Mouse (Mus musculus) neural tube, embryonic 14.5 days (tissue): ENCODE measurements at regions not wholly inside any gene's neighbourhood (a gene's known extent, or its start where the extent isn't known, plus 50 kb on each side); places are given as distances from the start of the nearest gene placed in this dataset.

Source experiments
- ATAC-seq: fragments of 200-750 bp; cut with Nextera tagmentation; 2 replicates; pipeline ENCODE4 v1.8.0; 2017; ENCODE audit warnings: low read depth, mild to moderate bottlenecking, moderate TSS enrichment, moderate library complexity
- H3K27ac ChIP-seq: fragments of 300-500 bp; sonication (generic); 2 replicates; pipeline ENCODE4 v1.5.1; 2014; ENCODE audit warnings: low read depth, mild to moderate bottlenecking, control low read depth, low read length, moderate library complexity, mixed read lengths
- H3K27me3 ChIP-seq: fragments of 300-500 bp; sonication (generic); 2 replicates; pipeline ENCODE4 v1.6.1; 2014; ENCODE audit warnings: low read length; ENCODE audit not compliant: control insufficient read depth, insufficient read depth
- H3K36me3 ChIP-seq: fragments of 300-500 bp; sonication (generic); 2 replicates; pipeline ENCODE4 v1.6.1; 2014; ENCODE audit warnings: low read length, mixed read lengths; ENCODE audit not compliant: control insufficient read depth, insufficient read depth
- H3K4me1 ChIP-seq: fragments of 300-500 bp; sonication (generic); 2 replicates; pipeline ENCODE4 v1.6.1; 2014; ENCODE audit warnings: low read length; ENCODE audit not compliant: control insufficient read depth, insufficient read depth
- H3K4me2 ChIP-seq: fragments of 300-500 bp; sonication (generic); 2 replicates; pipeline ENCODE4 v1.6.1; 2014; ENCODE audit warnings: mild to moderate bottlenecking, low read depth, low read length, control low read depth
- H3K4me3 ChIP-seq: fragments of 300-500 bp; sonication (generic); 2 replicates; pipeline ENCODE4 v1.5.1; 2014; ENCODE audit warnings: low read depth, low read length, control low read depth, mixed read lengths
- H3K9ac ChIP-seq: fragments of 300-500 bp; sonication (generic); replicated peaks from 2 replicates; pipeline ENCODE4 v1.6.1; 2014; ENCODE audit warnings: low read depth, mild to moderate bottlenecking, control low read depth, low read length, mixed read lengths
- H3K9me3 ChIP-seq: fragments of 300-500 bp; sonication (generic); 2 replicates; pipeline ENCODE4 v1.6.1; 2016; ENCODE audit warnings: low read length; ENCODE audit not compliant: control insufficient read depth
- WGBS: fragments of 180-500 bp; shearing (Covaris S2); extraction: QIAGEN DNeasy Blood & Tissue Kit; methylation state at CpG from one replicate; pipeline ENCODE4 v1.1.7; 2014; 5-methylcytosine and 5-hydroxymethylcytosine counted together

GRCm38 (mm10) chr7:123850272-123851197 lies 132.1 kb upstream of the Hs3st4 start:
- ATAC-seq = peak; percentile 73; the same call in 1 of the 2 replicates
- Histone ChIP-seq H3K9ac (no peak overlapping the region), H3K9me3 (no peaks in the 10 kb centered on the region), H3K27me3 (no peaks in the 10 kb centered on the region), H3K4me3 (no peak overlapping the region), H3K4me1 (no peaks in the 10 kb centered on the region), H3K36me3 (no peaks in the 10 kb centered on the region), H3K27ac (no peak overlapping the region), H3K4me2 (no peak overlapping the region)
- WGBS = 71% methylated on average over 10 of the region's 10 CpGs

GRCm38 (mm10) chr7:123857539-123857938 lies 125.1 kb upstream of the Hs3st4 start:
- H3K4me2 ChIP-seq = no peak overlapping the region
- no peak for ATAC-seq
- no peaks in the 10 kb centered on the region for H3K4me1 ChIP-seq
- WGBS = 77% methylated on average over 6 of the region's 6 CpGs
- H3K27ac ChIP-seq = no peak overlapping the region
- no peaks in the 10 kb centered on the region for H3K27me3 ChIP-seq
- no peak overlapping the region for H3K4me3 ChIP-seq
- no peaks in the 10 kb centered on the region for H3K36me3 ChIP-seq
- H3K9ac ChIP-seq = no peak overlapping the region
- H3K9me3 ChIP-seq = no peaks in the 10 kb centered on the region

- Histone ChIP-seq H3K4me2 (no peak overlapping the region), H3K9me3 (no peaks in the 10 kb centered on the region), H3K36me3 (no peaks in the 10 kb centered on the region), H3K9ac (no peak overlapping the region), H3K4me1 (no peaks in the 10 kb centered on the region), H3K27me3 (no peaks in the 10 kb centered on the region), H3K4me3 (no peak overlapping the region), H3K27ac (no peak overlapping the region)
- WGBS = 89% methylated on average over 2 of the region's 2 CpGs
- ATAC-seq = no peak
These were observed 121.0 kb upstream of the Hs3st4 start for GRCm38 (mm10) chr7:123861706-123862105.

- Histone ChIP-seq H3K4me3 (no peak overlapping the region), H3K9ac (no peak overlapping the region), H3K36me3 (no peaks in the 10 kb centered on the region), H3K27ac (no peak overlapping the region), H3K4me1 (no peaks in the 10 kb centered on the region), H3K27me3 (no peaks in the 10 kb centered on the region), H3K9me3 (no peaks in the 10 kb centered on the region), H3K4me2 (no peak overlapping the region)
- no peak for ATAC-seq
- WGBS = 76% methylated on average over 4 of the region's 4 CpGs
These were observed 85.8 kb upstream of the Hs3st4 start for GRCm38 (mm10) chr7:123896759-123897444.

- H3K27ac ChIP-seq = no peak overlapping the region
- 92% methylated on average over 6 of the region's 6 CpGs for WGBS
These were observed 74.5 kb upstream of the Hs3st4 start for GRCm38 (mm10) chr7:123907946-123908840.

GRCm38 (mm10) chr7:123921461-123921860 lies 61.2 kb upstream of the Hs3st4 start:
- Histone ChIP-seq H3K4me1 (no peaks in the 10 kb centered on the region), H3K36me3 (no peaks in the 10 kb centered on the region), H3K9me3 (no peaks in the 10 kb centered on the region), H3K27ac (no peak overlapping the region), H3K9ac (no peak overlapping the region), H3K4me2 (no peak overlapping the region), H3K27me3 (no peaks in the 10 kb centered on the region), H3K4me3 (no peak overlapping the region)
- no peak for ATAC-seq
- 93% methylated on average over 2 of the region's 2 CpGs for WGBS

More at GRCm38 (mm10) chr7:123907946-123908840, 74.5 kb upstream of the Hs3st4 start:
- Histone ChIP-seq H3K4me3 (no peak overlapping the region), H3K9ac (no peak overlapping the region), H3K4me2 (no peak overlapping the region), H3K27me3 (no peaks in the 10 kb centered on the region), H3K4me1 (no peaks in the 10 kb centered on the region), H3K36me3 (no peaks in the 10 kb centered on the region), H3K9me3 (no peaks in the 10 kb centered on the region)
- no peak for ATAC-seq

- Histone ChIP-seq H3K4me2 (no peak overlapping the region), H3K9ac (no peak overlapping the region), H3K4me1 (0 out of 2 replicates have a peak, but pooled peaks cover 3% of the 10 kb centered on the region), H3K4me3 (no peak overlapping the region), H3K27me3 (no peaks in the 10 kb centered on the region), H3K9me3 (no peaks in the 10 kb centered on the region), H3K36me3 (no peaks in the 10 kb centered on the region), H3K27ac (no peak overlapping the region)
- peak; percentile 44; the same call in 1 of the 2 replicates for ATAC-seq
- WGBS = 21% methylated on average over 7 of the region's 7 CpGs
These were observed 50.2 kb upstream of the Hs3st4 start for GRCm38 (mm10) chr7:123932486-123932885.
